Mouse (Mus musculus): ENCODE measurements around the gene Usp31.

DNA sequence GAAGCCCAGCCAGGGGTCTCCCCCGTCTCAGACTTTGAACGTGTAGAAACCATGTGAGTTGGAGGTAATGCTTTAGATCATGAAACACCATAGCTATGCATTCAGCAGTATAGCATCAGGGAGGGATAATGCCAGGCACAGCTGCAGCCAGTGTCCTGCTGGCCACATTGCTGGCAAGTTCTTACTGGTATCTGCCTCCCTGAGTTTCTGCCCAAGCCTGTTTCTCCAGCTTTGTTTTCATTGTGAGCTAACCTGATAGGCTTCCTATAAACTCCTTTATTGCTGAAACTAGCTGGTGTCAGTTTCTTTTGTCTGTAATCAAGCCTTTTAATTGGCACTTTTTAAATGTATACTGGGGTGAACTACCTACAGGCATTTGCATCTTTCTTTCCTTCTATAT, 4.1 kb upstream of the Usp31 start:
- TF ChIP-seq KAT2A (IDR thresholded peaks at IDR 0.05; ENCODE audit: insufficient replicate concordance, low read length) (no peak), CTCF (conservative IDR thresholded peaks at IDR 0.05 in 1 of 2, IDR thresholded peaks at IDR 0.05 in 1 of 2; ENCODE audit: low read depth in 2 of 2, low read length in 2 of 2) (no peak), EP300 (IDR thresholded peaks at IDR 0.05; ENCODE audit: low read length) (no peak), POLR2AphosphoS2 (IDR thresholded peaks at IDR 0.05; ENCODE audit: low read depth, low read length) (no peak)

Data from CH12.LX (cell line).